Mouse (Mus musculus) stomach, postnatal 0 days (tissue): ENCODE results near the gene Arf6.

Source experiments
- CTCF ChIP-seq: IDR thresholded peaks from 2 replicates; pipeline ENCODE4 v1.5.1; 2016; ENCODE audit warnings: antibody characterized with exemption, low read depth, mild to moderate bottlenecking, moderate library complexity
- EP300 ChIP-seq: optimal IDR thresholded peaks from 2 replicates; pipeline ENCODE3; 2016; ENCODE audit warnings: antibody characterized with exemption

- no peak for TF ChIP-seq CTCF
- no peak for TF ChIP-seq EP300
Measured at GRCm38 (mm10) chr12:69402100-69402499, 30.1 kb downstream of the Arf6 start.
